In genomic region chr17:64916657-64917056, GRCm38 (mm10) we compare ENCODE assay signal across 9 mouse cellular contexts.
DNase-seq lines count a peak whose midpoint lies in the region; ATAC-seq and TF ChIP-seq lines count a peak whose summit lies in the region.
"Had no signal": no experiment of that assay in that cellular context is flagged by ENCODE, and none has a peak within 500 bp of the region (broad histone marks: within the 10 kb centered on the region; RNA-seq: fewer than 3 reads in every experiment).

No protein-coding gene starts in this region.

- no peak for DNase-seq in liver, adult 2 months (ENCODE audit: extremely low read depth, low read depth, low spot score)
- no peak for DNase-seq in liver
- peak; percentile 80 for DNase-seq in R1 (ENCODE audit: low read depth, low spot score)
- DNase-seq in lung, postnatal 10 days, result peak; percentile 36

- TF ChIP-seq POLR2A in liver, adult 2 months (IDR thresholded peaks at IDR 0.05; ENCODE audit: extremely low read depth, insufficient read depth, low read length), result no peak
- TF ChIP-seq POLR2A in embryonic fibroblast, embryonic 13.5 days (IDR thresholded peaks at IDR 0.05; ENCODE audit: low read depth, low read length), result no peak

- no peaks in the 10 kb centered on the region for H3K79me2 ChIP-seq in liver, adult 2 months (ENCODE audit: control insufficient read depth, insufficient read depth, low read length)

- 63% methylated on average over 6 of the region's 6 CpGs for WGBS in liver, adult 2 months
- WGBS in kidney, embryonic 15.5 days, result 76% methylated on average over 6 of the region's 6 CpGs

- H3K9me3 ChIP-seq in kidney, embryonic 15.5 days (replicated peaks), result no peaks in the 10 kb centered on the region

- H3K4me1 ChIP-seq in liver, adult 2 months (ENCODE audit: control insufficient read depth, insufficient read depth, low read length), result no peaks in the 10 kb centered on the region
- H3K4me1 ChIP-seq in embryonic fibroblast, embryonic 13.5 days (ENCODE audit: control insufficient read depth, insufficient read depth, low read length), result no peaks in the 10 kb centered on the region
- peaks cover 25% of the 10 kb centered on the region for H3K4me1 ChIP-seq in kidney, embryonic 15.5 days

- peak; percentile 47; the same call in 1 of the 2 replicates for TF ChIP-seq CTCF in liver, adult 2 months (IDR thresholded peaks at IDR 0.05; ENCODE audit: low read depth, low read length)
- TF ChIP-seq CTCF in embryonic fibroblast, embryonic 13.5 days (IDR thresholded peaks at IDR 0.05; ENCODE audit: borderline replicate concordance, insufficient read depth, low read length), result peak; percentile 14; the same call in 1 of the 2 replicates

- no peaks in the 10 kb centered on the region for H3K27me3 ChIP-seq in liver, adult 2 months (ENCODE audit: control insufficient read depth, insufficient read depth, low read length)
- H3K27me3 ChIP-seq in kidney, embryonic 15.5 days, result no peaks in the 10 kb centered on the region

- H3K27ac ChIP-seq in liver, adult 2 months (replicated peaks; ENCODE audit: insufficient read depth, low read depth, low read length), result no peak overlapping the region
- H3K27ac ChIP-seq in embryonic fibroblast, embryonic 13.5 days (ENCODE audit: insufficient read depth, low read length), result no peak overlapping the region
- no peak overlapping the region for H3K27ac ChIP-seq in kidney, embryonic 15.5 days
- H3K27ac ChIP-seq: hindbrain, embryonic 14.5 days; macrophage had no signal

- no peak overlapping the region for H3K4me3 ChIP-seq in liver, adult 2 months (ENCODE audit: insufficient read depth, low read depth, low read length)
- no peak overlapping the region for H3K4me3 ChIP-seq in embryonic fibroblast, embryonic 13.5 days (ENCODE audit: insufficient read depth, low read length)
- H3K4me3 ChIP-seq in kidney, embryonic 15.5 days (replicated peaks), result no peak overlapping the region

- no peaks in the 10 kb centered on the region for H3K36me3 ChIP-seq in liver, adult 2 months (ENCODE audit: control insufficient read depth, insufficient read depth, low read length)
- no peaks in the 10 kb centered on the region for H3K36me3 ChIP-seq in kidney, embryonic 15.5 days

- H3K9ac ChIP-seq in liver, adult 2 months (ENCODE audit: low read depth, low read length), result no peak overlapping the region
- no peak overlapping the region for H3K9ac ChIP-seq in kidney, embryonic 15.5 days
- H3K9ac ChIP-seq: hindbrain, embryonic 14.5 days had no signal

- no peak for ATAC-seq in erythroid progenitor cell, adult 5-6 weeks (replicated peaks; ENCODE audit: low FRiP score, poor library complexity, severe bottlenecking)
- no peak for ATAC-seq in kidney, embryonic 15.5 days (replicated peaks; ENCODE audit: low FRiP score)

- no peak overlapping the region for H3K4me2 ChIP-seq in kidney, embryonic 15.5 days
- H3K4me2 ChIP-seq: hindbrain, embryonic 14.5 days had no signal

Comparison
In these comparisons a context has a peak if more than half of its experiments do, and no peak if none do; other contexts are left out.
1. DNase-seq: peak in R1 (single experiment) and lung, postnatal 10 days (single experiment); none in liver, adult 2 months (single experiment) and liver (single experiment).